Mouse (Mus musculus): ENCODE results near the gene Fuca1. TPM values are rescaled to one million over a fixed set of nuclear protein-coding genes. Genes with fewer than 3 reads are reported as not detected.

The Fuca1 gene
- polyA plus RNA-seq, 1 experiment from 2014 or later, result 39.2 TPM

DNA sequence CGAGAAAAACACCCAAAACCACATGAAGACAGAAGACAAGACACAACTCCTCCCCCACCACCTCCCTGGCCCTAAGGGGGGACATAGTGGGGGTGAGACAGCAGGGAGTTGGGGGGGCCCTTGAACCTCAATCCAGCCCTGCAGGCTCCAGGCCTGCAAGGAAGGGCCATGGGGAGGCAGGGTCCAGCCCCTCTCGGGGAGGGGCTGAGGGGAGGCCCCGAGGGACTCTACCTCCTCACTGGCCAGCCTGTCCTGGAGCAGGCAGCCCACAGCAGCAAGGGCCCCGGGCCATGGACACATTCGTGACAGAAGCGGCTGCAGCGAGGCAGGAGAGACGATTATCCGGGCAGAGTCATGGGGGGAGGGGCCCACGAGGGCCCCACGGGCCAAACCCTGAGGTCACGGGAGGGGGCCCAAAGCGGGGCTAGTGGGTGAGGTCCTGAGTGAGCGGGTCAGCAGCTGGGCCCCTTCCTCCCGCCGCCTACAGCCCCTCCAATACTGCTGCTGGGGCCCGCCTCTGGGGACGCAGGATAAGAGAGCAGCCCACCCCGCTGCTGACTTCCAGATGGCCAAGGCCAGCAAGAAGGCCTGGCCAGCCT, 47.8 kb downstream of the Fuca1 start:
- Histone ChIP-seq H3K27me3 (ENCODE audit: control insufficient read depth, insufficient read depth, low read length) (no peaks in the 10 kb centered on the region), H3K4me1 (ENCODE audit: control insufficient read depth, insufficient read depth, low read length) (no peaks in the 10 kb centered on the region; the same call in 1 of the 2 replicates), H3K36me3 (replicated peaks; ENCODE audit: control insufficient read depth, insufficient read depth, low read depth, low read length) (peaks cover 16% of the 10 kb centered on the region), H3K4me3 (ENCODE audit: low read depth, low read length) (no peak overlapping the region), H3K9me3 (replicated peaks; ENCODE audit: control insufficient read depth, low read length) (no peaks in the 10 kb centered on the region), H3K27ac (replicated peaks; ENCODE audit: low read depth, low read length) (no peak overlapping the region), H3K4me2 (ENCODE audit: low read depth, low read length) (no peak overlapping the region), H3K9ac (replicated peaks; ENCODE audit: low read length) (no peak overlapping the region)
- WGBS, result 66% methylated on average over 19 of the region's 19 CpGs
- ATAC-seq (replicated peaks; ENCODE audit: insufficient number of reproducible peaks, low FRiP score, low TSS enrichment, low read depth) (no peak), DNase-seq (ENCODE audit: low spot score) (no peak)

GRCm38 (mm10) chr4:135969070-135969750, 48.7 kb downstream of the Fuca1 start:
- Histone ChIP-seq H3K9me3 (replicated peaks; ENCODE audit: control insufficient read depth, low read length) (no peaks in the 10 kb centered on the region), H3K4me1 (ENCODE audit: control insufficient read depth, insufficient read depth, low read length) (no peaks in the 10 kb centered on the region; the same call in 1 of the 2 replicates), H3K27ac (replicated peaks; ENCODE audit: low read depth, low read length) (no peak overlapping the region), H3K4me3 (ENCODE audit: low read depth, low read length) (no peak overlapping the region), H3K4me2 (ENCODE audit: low read depth, low read length) (no peak overlapping the region), H3K27me3 (ENCODE audit: control insufficient read depth, insufficient read depth, low read length) (no peaks in the 10 kb centered on the region), H3K36me3 (replicated peaks; ENCODE audit: control insufficient read depth, insufficient read depth, low read depth, low read length) (peaks cover 16% of the 10 kb centered on the region), H3K9ac (replicated peaks; ENCODE audit: low read length) (no peak overlapping the region)
- no peak for ATAC-seq (replicated peaks; ENCODE audit: insufficient number of reproducible peaks, low FRiP score, low TSS enrichment, low read depth)
- DNase-seq (ENCODE audit: low spot score), result no peak
- WGBS, result 89% methylated on average over 13 of the region's 13 CpGs

DNA sequence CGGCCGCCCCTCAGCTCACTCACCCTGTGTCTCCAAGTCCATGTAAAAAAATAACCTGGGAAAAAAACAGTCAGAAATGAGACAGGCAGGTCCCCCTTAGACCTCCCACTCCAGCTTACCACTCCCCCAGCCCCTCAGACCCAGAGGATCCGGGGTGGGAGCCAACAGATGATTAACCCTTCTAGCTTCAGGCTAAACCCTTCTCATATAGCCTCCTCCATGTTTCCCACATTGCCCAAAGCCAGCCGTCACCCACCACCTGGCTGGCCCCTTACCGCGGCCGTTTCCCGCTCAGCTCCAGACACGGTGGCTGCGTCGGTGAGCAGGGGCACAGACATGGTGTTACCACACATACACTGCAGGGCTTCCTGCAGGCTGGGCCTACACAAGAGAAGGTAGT, 50.0 kb downstream of the Fuca1 start:
- peak overlapping the region; percentile 4; the same call in 1 of the 2 replicates for H3K4me2 ChIP-seq (ENCODE audit: low read depth, low read length)
- H3K36me3 ChIP-seq (replicated peaks; ENCODE audit: control insufficient read depth, insufficient read depth, low read depth, low read length), result peaks cover 16% of the 10 kb centered on the region
- H3K27me3 ChIP-seq (ENCODE audit: control insufficient read depth, insufficient read depth, low read length), result no peaks in the 10 kb centered on the region
- DNase-seq (ENCODE audit: low spot score) (no peak), ATAC-seq (replicated peaks; ENCODE audit: insufficient number of reproducible peaks, low FRiP score, low TSS enrichment, low read depth) (no peak)
- H3K27ac ChIP-seq (replicated peaks; ENCODE audit: low read depth, low read length), result no peak overlapping the region
- H3K9me3 ChIP-seq (replicated peaks; ENCODE audit: control insufficient read depth, low read length), result no peaks in the 10 kb centered on the region
- WGBS, result 86% methylated on average over 11 of the region's 11 CpGs
- H3K9ac ChIP-seq (replicated peaks; ENCODE audit: low read length), result no peak overlapping the region
- no peak overlapping the region for H3K4me3 ChIP-seq (ENCODE audit: low read depth, low read length)
- H3K4me1 ChIP-seq (ENCODE audit: control insufficient read depth, insufficient read depth, low read length), result no peaks in the 10 kb centered on the region; the same call in 1 of the 2 replicates

- H3K4me2 ChIP-seq (ENCODE audit: low read depth, low read length), result peak overlapping the region; percentile 87
- no peaks in the 10 kb centered on the region; the same call in 1 of the 2 replicates for H3K4me1 ChIP-seq (ENCODE audit: control insufficient read depth, insufficient read depth, low read length)
- no peaks in the 10 kb centered on the region for H3K27me3 ChIP-seq (ENCODE audit: control insufficient read depth, insufficient read depth, low read length)
- H3K9me3 ChIP-seq (replicated peaks; ENCODE audit: control insufficient read depth, low read length), result no peaks in the 10 kb centered on the region
- H3K27ac ChIP-seq (replicated peaks; ENCODE audit: low read depth, low read length), result no peak overlapping the region
- DNase-seq (ENCODE audit: low spot score) (no peak), ATAC-seq (replicated peaks; ENCODE audit: insufficient number of reproducible peaks, low FRiP score, low TSS enrichment, low read depth) (peak; percentile 3; the same call in 1 of the 2 replicates)
- WGBS, result under 1% methylated on average over 35 of the region's 35 CpGs
- H3K4me3 ChIP-seq (ENCODE audit: low read depth, low read length), result peak overlapping the region; percentile 93
- peaks cover 16% of the 10 kb centered on the region for H3K36me3 ChIP-seq (replicated peaks; ENCODE audit: control insufficient read depth, insufficient read depth, low read depth, low read length)
- peak overlapping the region; percentile 81 for H3K9ac ChIP-seq (replicated peaks; ENCODE audit: low read length)
These were observed 51.4 kb downstream of the Fuca1 start for GRCm38 (mm10) chr4:135971805-135972555.

- Histone ChIP-seq H3K27me3 (ENCODE audit: control insufficient read depth, insufficient read depth, low read length) (no peaks in the 10 kb centered on the region), H3K4me2 (ENCODE audit: low read depth, low read length) (peak within 1 kb of the TSS; percentile 87), H3K4me3 (ENCODE audit: low read depth, low read length) (peak within 1 kb of the TSS; percentile 93), H3K27ac (replicated peaks; ENCODE audit: low read depth, low read length) (no peak within 1 kb of the TSS), H3K9ac (replicated peaks; ENCODE audit: low read length) (peak within 1 kb of the TSS; percentile 81), H3K36me3 (replicated peaks; ENCODE audit: control insufficient read depth, insufficient read depth, low read depth, low read length) (peaks cover 17% of the 10 kb centered on the region), H3K9me3 (replicated peaks; ENCODE audit: control insufficient read depth, low read length) (no peaks in the 10 kb centered on the region), H3K4me1 (ENCODE audit: control insufficient read depth, insufficient read depth, low read length) (no peaks in the 10 kb centered on the region; the same call in 1 of the 2 replicates)
- WGBS, result under 1% methylated on average over 19 of the region's 19 CpGs
- ATAC-seq (replicated peaks; ENCODE audit: insufficient number of reproducible peaks, low FRiP score, low TSS enrichment, low read depth) (peak; percentile 68), DNase-seq (ENCODE audit: low spot score) (peak; percentile 89)
These were observed 52.0 kb downstream of the Fuca1 start, which contains the start of gene Lypla2 for GRCm38 (mm10) chr4:135972556-135972906. Gene Lypla2, minus strand, starts transcription at chr4:135972626.

DNA sequence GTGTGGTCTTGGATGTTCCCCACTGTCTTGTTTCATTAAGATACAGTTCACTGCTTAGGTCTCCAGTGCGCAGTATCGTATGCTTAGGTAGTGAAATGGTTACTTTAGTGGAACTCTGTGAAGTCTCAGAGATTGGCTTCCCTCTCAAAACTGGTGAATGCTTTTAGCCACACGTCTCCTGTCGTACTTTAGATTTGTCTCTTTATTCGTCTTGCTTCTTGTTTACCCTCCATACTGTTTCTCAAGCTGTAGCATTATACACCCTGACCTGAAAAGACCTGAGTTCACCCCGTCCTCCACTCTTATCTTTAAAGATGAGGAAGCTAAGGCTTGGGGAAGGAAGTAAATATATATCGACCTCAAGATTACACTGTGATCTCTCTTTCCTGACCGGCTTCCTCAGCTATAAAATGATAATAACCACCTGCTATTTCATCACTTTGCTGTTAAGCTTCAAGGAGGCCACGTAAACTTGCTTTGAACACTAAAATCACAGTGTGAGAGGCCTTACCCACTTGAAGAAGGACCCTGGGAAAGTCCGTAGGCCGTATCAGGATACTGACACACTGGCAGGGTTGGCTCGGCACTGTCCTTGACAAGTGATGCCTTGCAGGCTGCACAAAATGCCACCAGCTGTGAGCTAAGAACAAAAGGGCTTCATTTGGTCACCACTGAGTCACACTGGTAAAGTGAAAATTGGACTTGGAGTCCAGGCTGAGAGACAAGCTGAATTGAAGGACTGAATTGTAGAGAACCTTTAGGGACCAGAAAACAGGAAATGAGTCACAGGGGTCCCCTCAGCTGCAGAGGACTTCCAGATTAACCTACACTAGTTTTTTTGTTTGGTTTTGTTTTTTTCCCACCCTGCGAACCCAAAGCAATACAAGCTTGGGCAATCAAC, 52.6 kb downstream of the Fuca1 start:
- no peaks in the 10 kb centered on the region for H3K27me3 ChIP-seq (ENCODE audit: control insufficient read depth, insufficient read depth, low read length)
- DNase-seq (ENCODE audit: low spot score) (no peak), ATAC-seq (replicated peaks; ENCODE audit: insufficient number of reproducible peaks, low FRiP score, low TSS enrichment, low read depth) (no peak)
- no peaks in the 10 kb centered on the region; the same call in 1 of the 2 replicates for H3K4me1 ChIP-seq (ENCODE audit: control insufficient read depth, insufficient read depth, low read length)
- peak overlapping the region; percentile 87 for H3K4me2 ChIP-seq (ENCODE audit: low read depth, low read length)
- H3K4me3 ChIP-seq (ENCODE audit: low read depth, low read length), result peak overlapping the region; percentile 93
- no peaks in the 10 kb centered on the region for H3K9me3 ChIP-seq (replicated peaks; ENCODE audit: control insufficient read depth, low read length)
- WGBS, result 77% methylated on average over 13 of the region's 13 CpGs
- peaks cover 14% of the 10 kb centered on the region for H3K36me3 ChIP-seq (replicated peaks; ENCODE audit: control insufficient read depth, insufficient read depth, low read depth, low read length)
- H3K9ac ChIP-seq (replicated peaks; ENCODE audit: low read length), result peak overlapping the region; percentile 81
- H3K27ac ChIP-seq (replicated peaks; ENCODE audit: low read depth, low read length), result no peak overlapping the region

- DNase-seq (ENCODE audit: low spot score), result no peak
- 92% methylated on average over 12 of the region's 12 CpGs for WGBS
- no peaks in the 10 kb centered on the region for H3K9me3 ChIP-seq (replicated peaks; ENCODE audit: control insufficient read depth, low read length)
- no peak overlapping the region for H3K27ac ChIP-seq (replicated peaks; ENCODE audit: low read depth, low read length)
- no peak overlapping the region for H3K9ac ChIP-seq (replicated peaks; ENCODE audit: low read length)
- ATAC-seq (replicated peaks; ENCODE audit: insufficient number of reproducible peaks, low FRiP score, low TSS enrichment, low read depth), result no peak
- H3K36me3 ChIP-seq (replicated peaks; ENCODE audit: control insufficient read depth, insufficient read depth, low read depth, low read length), result peaks cover 5% of the 10 kb centered on the region
- H3K4me2 ChIP-seq (ENCODE audit: low read depth, low read length), result no peak overlapping the region
- H3K4me3 ChIP-seq (ENCODE audit: low read depth, low read length), result no peak overlapping the region
- H3K27me3 ChIP-seq (ENCODE audit: control insufficient read depth, insufficient read depth, low read length), result no peaks in the 10 kb centered on the region
- no peaks in the 10 kb centered on the region; the same call in 1 of the 2 replicates for H3K4me1 ChIP-seq (ENCODE audit: control insufficient read depth, insufficient read depth, low read length)
These were observed 55.6 kb downstream of the Fuca1 start for GRCm38 (mm10) chr4:135976146-135976545.
